Mouse (Mus musculus) layer of hippocampus, adult 18-20 months (tissue): ENCODE measurements around the gene Serinc5. TPM values are rescaled to one million over a fixed set of nuclear protein-coding genes. Genes with fewer than 3 reads are reported as not detected.

Experiments
- DNase-seq, 2 experiments: peaks; one replicate each; pipeline ENCODE4 v3.0.0; 2022; ENCODE audit warnings: low spot score in 2 of 2
- total RNA-seq, 2 experiments: library from RNA; stranded (reverse); gene quantifications; 2 replicates each; pipeline ENCODE4 v1.2.3; 2021

Serinc5 gene
- total RNA-seq, 2 experiments from 2014 or later = 59.0 to 61.1 TPM

- DNase-seq = no peak
Observed at GRCm38 (mm10) chr13:92611917-92612316, 1.0 kb downstream of the Serinc5 start.

- no peak for DNase-seq
Observed at GRCm38 (mm10) chr13:92613094-92613493, 2.2 kb downstream of the Serinc5 start.

GRCm38 (mm10) chr13:92615201-92615600 is 4.3 kb downstream of the Serinc5 start:
- DNase-seq = no peak

DNA sequence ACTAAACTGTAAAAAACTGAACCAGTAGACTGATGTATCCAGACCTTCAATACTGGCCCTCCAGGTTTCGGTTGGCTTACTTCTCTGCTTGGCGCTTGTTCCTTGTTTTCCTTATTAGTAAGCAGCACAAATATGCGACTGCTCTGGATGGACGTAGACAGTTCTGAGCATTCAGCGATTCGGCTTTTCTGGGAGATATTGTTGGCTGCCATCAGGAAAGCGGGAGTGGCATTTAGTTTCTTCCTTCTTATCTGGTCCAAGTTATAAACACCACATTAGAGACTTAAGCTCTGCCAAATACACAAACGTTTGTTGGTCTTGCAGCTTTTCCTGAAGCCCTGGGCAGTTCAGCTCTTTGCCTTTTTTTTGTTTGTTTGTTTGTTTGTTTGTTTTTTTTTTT is 5.6 kb downstream of the Serinc5 start:
- no peak for DNase-seq

GRCm38 (mm10) chr13:92626196-92626595 is 15.3 kb downstream of the Serinc5 start:
- DNase-seq = no peak

GRCm38 (mm10) chr13:92626725-92627124 is 15.8 kb downstream of the Serinc5 start:
- no peak for DNase-seq

DNA sequence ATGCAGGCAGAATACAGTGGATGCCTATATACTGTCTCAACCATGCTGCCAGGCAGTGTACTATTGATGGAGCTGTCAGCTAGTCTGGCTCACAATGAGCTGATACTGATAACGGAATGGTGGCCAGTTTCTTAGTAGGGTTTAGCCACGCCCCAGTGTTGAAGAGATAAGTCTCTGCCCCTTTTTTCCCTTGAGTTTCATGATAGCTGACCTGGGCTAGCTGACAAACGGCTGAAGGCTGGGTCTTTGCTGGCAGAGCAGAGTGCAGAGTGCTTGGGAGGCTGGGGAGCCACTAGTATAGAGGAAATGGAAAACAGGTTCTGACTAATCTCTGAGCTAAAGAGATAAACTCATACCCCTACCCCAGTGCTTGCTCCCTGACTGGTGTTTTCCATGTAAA is 18.6 kb downstream of the Serinc5 start:
- no peak for DNase-seq

- DNase-seq = no peak
Observed at GRCm38 (mm10) chr13:92631450-92631849, 20.6 kb downstream of the Serinc5 start.

DNA sequence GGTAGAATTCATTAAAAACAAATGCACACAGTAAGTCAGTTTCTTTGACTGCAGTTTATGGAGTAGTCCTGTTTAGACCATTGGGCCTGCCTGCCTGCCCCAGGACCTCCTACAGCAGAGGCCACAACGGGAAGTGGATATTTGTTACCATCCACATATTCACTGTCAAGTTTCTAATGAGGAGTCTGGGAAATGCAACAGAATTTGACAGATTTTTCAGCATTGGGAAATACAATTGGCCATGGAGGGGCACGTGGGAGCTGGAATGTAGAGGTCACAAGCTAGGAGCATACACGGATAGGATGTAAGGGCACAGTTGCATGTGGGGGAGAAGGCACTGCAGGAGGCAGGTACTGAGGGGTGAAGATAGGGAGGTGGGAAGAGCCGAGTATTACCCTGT is 21.7 kb downstream of the Serinc5 start:
- DNase-seq = no peak

- DNase-seq = no peak
Observed at GRCm38 (mm10) chr13:92635040-92635439, 24.1 kb downstream of the Serinc5 start.

- DNase-seq = no peak
Observed at GRCm38 (mm10) chr13:92636226-92636909, 25.5 kb downstream of the Serinc5 start.

GRCm38 (mm10) chr13:92636910-92637275 is 26.0 kb downstream of the Serinc5 start:
- peak; percentile 34 to 69 for DNase-seq

- peak; percentile 54 to 76 for DNase-seq
Observed at GRCm38 (mm10) chr13:92639093-92640014, 28.5 kb downstream of the Serinc5 start.

DNA sequence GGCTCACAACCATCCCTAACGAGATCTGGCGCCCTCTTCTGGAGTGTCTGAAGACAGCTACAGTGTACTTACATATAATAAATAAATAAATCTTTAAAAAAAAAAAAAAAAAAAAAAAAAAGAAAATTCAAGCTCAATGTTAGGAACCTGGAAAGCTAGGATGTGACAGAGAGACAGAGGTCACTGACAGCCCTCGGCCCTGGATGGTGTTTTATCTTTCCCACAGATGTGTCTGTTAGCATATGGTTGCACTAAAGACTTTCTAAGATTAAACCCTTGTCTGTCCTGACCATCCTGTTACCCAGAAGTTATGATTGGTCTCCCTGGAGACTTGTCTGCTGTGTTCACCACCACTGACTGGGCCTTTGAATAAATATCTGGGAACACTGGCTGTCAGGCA is 33.3 kb downstream of the Serinc5 start:
- no peak for DNase-seq

DNA sequence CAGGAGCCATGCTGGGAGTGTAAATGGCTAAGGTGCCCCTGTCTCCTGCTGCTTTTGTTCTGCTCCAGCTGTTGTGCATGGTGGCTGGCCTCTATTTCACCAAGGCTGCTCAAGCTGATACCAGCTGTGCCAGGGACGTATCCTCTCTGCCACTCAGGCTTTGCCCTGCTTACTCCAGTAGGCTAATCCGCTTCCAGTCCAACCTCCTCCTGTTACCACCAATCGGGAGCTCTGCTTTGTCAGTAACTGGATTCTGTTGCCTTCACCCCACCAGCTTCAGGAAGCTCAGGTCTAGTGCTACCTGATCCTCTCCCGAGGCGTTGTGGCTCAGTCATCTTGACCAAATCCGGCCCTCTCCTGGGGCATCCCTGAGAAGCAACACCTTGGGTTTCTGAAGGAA is 33.9 kb downstream of the Serinc5 start:
- DNase-seq = no peak

- no peak for DNase-seq
Observed at GRCm38 (mm10) chr13:92647695-92648094, 36.8 kb downstream of the Serinc5 start.

GRCm38 (mm10) chr13:92649111-92649510 is 38.2 kb downstream of the Serinc5 start:
- no peak for DNase-seq

GRCm38 (mm10) chr13:92650956-92651355 is 40.1 kb downstream of the Serinc5 start:
- DNase-seq = no peak

GRCm38 (mm10) chr13:92652498-92652897 is 41.6 kb downstream of the Serinc5 start:
- no peak for DNase-seq

GRCm38 (mm10) chr13:92653283-92653682 is 42.4 kb downstream of the Serinc5 start:
- DNase-seq = no peak

DNA sequence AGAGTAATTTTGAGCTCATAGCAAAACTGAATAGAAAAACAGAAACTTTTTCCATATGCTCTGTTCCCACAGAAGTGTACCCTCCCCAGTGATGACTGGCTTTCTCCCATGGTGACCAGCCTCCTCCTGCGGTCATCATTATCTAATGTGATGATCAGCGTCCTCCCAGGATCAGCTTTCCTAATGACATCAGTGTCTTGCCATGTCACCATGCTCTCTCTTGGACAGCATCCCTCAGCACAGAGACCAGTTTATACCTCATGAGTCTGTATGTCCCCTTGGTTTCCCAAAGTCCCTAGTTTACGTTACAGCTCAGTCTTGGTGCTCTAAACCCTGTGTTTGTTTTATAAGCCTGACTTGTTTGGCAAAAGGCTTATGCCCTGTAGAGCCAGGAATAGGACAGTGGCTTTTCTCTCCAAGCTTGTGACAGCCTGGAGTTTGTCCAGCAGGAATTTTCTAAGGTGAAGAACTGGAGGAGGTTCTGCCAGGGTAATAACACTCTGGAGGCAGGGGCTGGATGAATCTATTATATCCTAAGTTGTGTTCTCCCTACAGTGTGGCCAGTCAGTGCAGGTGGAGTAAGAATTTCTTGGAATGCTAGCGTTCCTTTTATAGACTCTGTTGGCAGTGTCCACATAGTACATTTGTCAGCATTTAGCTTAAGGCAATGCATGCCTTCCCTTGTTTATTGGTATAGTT is 46.1 kb downstream of the Serinc5 start:
- no peak for DNase-seq

DNA sequence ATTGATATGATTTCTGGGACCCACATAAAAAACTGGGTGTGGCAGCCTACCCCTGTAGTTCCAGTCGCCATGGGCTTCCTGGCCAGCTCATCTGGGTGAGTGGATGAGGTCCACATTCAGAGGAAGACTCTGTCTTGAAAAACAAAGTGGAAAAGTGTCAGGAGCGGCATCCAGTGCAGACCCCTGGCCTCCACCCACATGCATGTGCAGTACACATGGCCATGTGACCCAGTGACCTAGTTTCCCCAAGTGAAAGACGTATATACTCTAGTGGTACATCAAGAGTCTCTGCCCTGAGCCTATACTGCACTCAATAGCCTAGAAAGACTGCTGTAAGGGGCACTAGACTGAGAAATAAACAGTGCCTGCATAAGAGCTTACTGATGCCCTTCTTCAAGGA is 48.7 kb downstream of the Serinc5 start:
- no peak for DNase-seq
